Mouse (Mus musculus): Measurements from ENCODE around the gene Cap2. TPM values are rescaled to one million over a fixed set of nuclear protein-coding genes. Genes with fewer than 3 reads are reported as not detected.

Cap2 gene
- polyA plus RNA-seq, 1 experiment from 2014 or later = 6.6 TPM

DNA sequence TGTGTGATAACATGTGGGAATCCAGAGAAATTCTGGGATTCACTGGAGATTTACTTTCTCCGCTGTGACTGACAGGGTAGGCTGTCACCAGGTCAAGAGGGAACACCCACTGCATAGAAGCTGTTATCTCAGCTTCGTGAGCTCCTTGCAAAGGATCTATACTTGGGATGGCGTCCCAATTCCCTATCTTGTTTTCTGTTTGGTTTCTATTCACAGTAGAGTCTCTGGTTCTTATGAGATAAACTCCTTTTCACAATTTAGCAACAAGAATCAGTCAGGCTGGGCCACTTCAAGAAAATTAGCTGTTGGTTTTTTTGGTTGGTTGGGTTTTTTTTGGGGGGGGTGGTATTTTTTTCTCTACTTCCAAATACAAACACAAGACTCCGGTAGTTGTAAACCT is 7.2 kb downstream of the Cap2 start:
- 67% methylated on average over 4 of the region's 4 CpGs for WGBS
- ATAC-seq (ENCODE audit: low FRiP score, low TSS enrichment) = no peak
- TF ChIP-seq CTCF (IDR thresholded peaks at IDR 0.05; ENCODE audit: low read depth) (no peak), EP300 (optimal IDR thresholded peaks at IDR 0.05) (no peak)
- no peaks in the 10 kb centered on the region for H3K9me3 ChIP-seq (ENCODE audit: control insufficient read depth, low read length)
- H3K27ac ChIP-seq (replicated peaks) = no peak overlapping the region
- DNase-seq (ENCODE audit: low spot score) = no peak
- H3K36me3 ChIP-seq (ENCODE audit: control insufficient read depth, insufficient read depth, low read length) = no peaks in the 10 kb centered on the region
- no peak overlapping the region for H3K4me3 ChIP-seq (ENCODE audit: low read depth, low read length)
- no peak overlapping the region for H3K4me2 ChIP-seq (replicated peaks; ENCODE audit: low read depth)
- no peaks in the 10 kb centered on the region for H3K4me1 ChIP-seq (replicated peaks; ENCODE audit: control insufficient read depth, insufficient read depth)
- H3K9ac ChIP-seq (ENCODE audit: low read length) = no peak overlapping the region
- H3K27me3 ChIP-seq (ENCODE audit: control insufficient read depth, insufficient read depth, low read length) = no peaks in the 10 kb centered on the region

DNA sequence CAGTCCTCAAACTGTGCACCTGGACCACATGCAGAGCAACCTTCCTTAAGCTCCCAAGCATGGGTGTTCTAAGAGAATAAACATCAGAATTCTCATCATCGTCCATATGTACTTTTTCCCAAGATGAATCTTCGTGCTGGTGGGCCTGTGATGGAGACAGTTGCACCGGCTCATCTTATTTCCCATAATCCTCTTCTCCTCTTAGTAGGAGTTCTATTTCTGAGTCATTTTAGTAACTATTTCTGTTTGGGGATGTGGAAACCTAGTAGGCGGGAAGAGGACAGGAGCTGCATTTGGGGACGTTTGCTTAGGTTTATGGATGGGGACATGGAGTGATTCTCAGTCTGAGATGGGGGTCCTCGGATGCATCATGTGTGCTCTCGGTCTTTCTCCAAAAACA is 8.8 kb downstream of the Cap2 start:
- no peak overlapping the region for H3K4me2 ChIP-seq (replicated peaks; ENCODE audit: low read depth)
- H3K9ac ChIP-seq (ENCODE audit: low read length) = no peak overlapping the region
- no peaks in the 10 kb centered on the region for H3K27me3 ChIP-seq (ENCODE audit: control insufficient read depth, insufficient read depth, low read length)
- no peak for TF ChIP-seq EP300 (optimal IDR thresholded peaks at IDR 0.05)
- no peak for TF ChIP-seq CTCF (IDR thresholded peaks at IDR 0.05; ENCODE audit: low read depth)
- H3K9me3 ChIP-seq (ENCODE audit: control insufficient read depth, low read length) = no peaks in the 10 kb centered on the region
- no peak for ATAC-seq (ENCODE audit: low FRiP score, low TSS enrichment)
- 93% methylated on average over 7 of the region's 7 CpGs for WGBS
- no peak for DNase-seq (ENCODE audit: low spot score)
- no peaks in the 10 kb centered on the region for H3K36me3 ChIP-seq (ENCODE audit: control insufficient read depth, insufficient read depth, low read length)
- H3K4me3 ChIP-seq (ENCODE audit: low read depth, low read length) = no peak overlapping the region
- H3K27ac ChIP-seq (replicated peaks) = no peak overlapping the region
- no peaks in the 10 kb centered on the region for H3K4me1 ChIP-seq (replicated peaks; ENCODE audit: control insufficient read depth, insufficient read depth)

DNA sequence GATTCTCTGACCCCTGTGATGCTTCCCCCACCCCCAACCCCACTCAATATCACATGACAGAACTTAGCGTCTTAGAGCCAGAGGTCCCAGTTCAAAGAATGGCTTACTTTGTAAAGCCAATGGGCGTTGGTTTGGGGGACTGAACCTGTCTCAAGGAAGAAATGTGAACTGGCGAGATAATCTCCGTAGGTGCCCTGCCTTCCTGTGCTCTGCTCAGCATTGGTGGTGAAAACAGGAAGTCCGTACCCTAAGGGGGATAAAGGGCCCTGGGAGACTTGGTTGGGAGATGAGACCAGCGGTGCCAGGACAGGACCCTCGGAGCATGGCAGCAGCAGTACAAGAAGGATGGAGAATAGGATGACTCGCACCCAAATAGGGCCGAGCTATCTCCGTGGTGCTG is 12.8 kb downstream of the Cap2 start:
- DNase-seq (ENCODE audit: low spot score) (no peak), ATAC-seq (ENCODE audit: low FRiP score, low TSS enrichment) (no peak)
- no peak overlapping the region for H3K4me3 ChIP-seq (ENCODE audit: low read depth, low read length)
- H3K4me2 ChIP-seq (replicated peaks; ENCODE audit: low read depth) = no peak overlapping the region
- 88% methylated on average over 10 of the region's 10 CpGs for WGBS
- no peak overlapping the region for H3K27ac ChIP-seq (replicated peaks)
- no peaks in the 10 kb centered on the region for H3K27me3 ChIP-seq (ENCODE audit: control insufficient read depth, insufficient read depth, low read length)
- H3K9me3 ChIP-seq (ENCODE audit: control insufficient read depth, low read length) = no peaks in the 10 kb centered on the region
- TF ChIP-seq EP300 (optimal IDR thresholded peaks at IDR 0.05) (no peak), CTCF (IDR thresholded peaks at IDR 0.05; ENCODE audit: low read depth) (no peak)
- no peaks in the 10 kb centered on the region for H3K4me1 ChIP-seq (replicated peaks; ENCODE audit: control insufficient read depth, insufficient read depth)
- H3K9ac ChIP-seq (ENCODE audit: low read length) = no peak overlapping the region
- H3K36me3 ChIP-seq (ENCODE audit: control insufficient read depth, insufficient read depth, low read length) = no peaks in the 10 kb centered on the region

DNA sequence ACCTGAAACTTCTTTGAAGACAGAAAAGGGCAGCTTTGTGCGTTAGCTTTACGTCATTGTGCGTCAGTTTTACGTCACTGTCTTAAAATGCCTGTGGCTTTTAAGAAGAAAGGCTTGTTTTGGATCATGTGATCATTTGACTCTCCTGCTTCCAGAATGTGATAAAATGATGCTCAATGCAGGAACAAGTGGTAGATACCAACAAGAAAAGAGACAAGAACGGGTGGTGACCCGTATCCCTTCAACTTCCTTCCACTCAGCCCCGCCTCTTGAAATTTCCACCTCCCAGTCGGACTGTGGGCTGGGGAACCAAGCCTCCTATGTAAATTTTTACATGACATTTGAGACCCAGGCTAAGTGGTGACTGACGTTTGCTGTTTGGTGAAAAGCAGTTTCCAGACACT is 13.5 kb downstream of the Cap2 start:
- no peak for DNase-seq (ENCODE audit: low spot score)
- TF ChIP-seq EP300 (optimal IDR thresholded peaks at IDR 0.05) (no peak), CTCF (IDR thresholded peaks at IDR 0.05; ENCODE audit: low read depth) (no peak)
- Histone ChIP-seq H3K4me1 (replicated peaks; ENCODE audit: control insufficient read depth, insufficient read depth) (no peaks in the 10 kb centered on the region), H3K4me3 (ENCODE audit: low read depth, low read length) (no peak overlapping the region), H3K9ac (ENCODE audit: low read length) (no peak overlapping the region), H3K9me3 (ENCODE audit: control insufficient read depth, low read length) (no peaks in the 10 kb centered on the region), H3K27me3 (ENCODE audit: control insufficient read depth, insufficient read depth, low read length) (no peaks in the 10 kb centered on the region), H3K27ac (replicated peaks) (no peak overlapping the region), H3K4me2 (replicated peaks; ENCODE audit: low read depth) (no peak overlapping the region), H3K36me3 (ENCODE audit: control insufficient read depth, insufficient read depth, low read length) (no peaks in the 10 kb centered on the region)
- no peak for ATAC-seq (ENCODE audit: low FRiP score, low TSS enrichment)
- WGBS = 75% methylated on average over 9 of the region's 9 CpGs

DNA sequence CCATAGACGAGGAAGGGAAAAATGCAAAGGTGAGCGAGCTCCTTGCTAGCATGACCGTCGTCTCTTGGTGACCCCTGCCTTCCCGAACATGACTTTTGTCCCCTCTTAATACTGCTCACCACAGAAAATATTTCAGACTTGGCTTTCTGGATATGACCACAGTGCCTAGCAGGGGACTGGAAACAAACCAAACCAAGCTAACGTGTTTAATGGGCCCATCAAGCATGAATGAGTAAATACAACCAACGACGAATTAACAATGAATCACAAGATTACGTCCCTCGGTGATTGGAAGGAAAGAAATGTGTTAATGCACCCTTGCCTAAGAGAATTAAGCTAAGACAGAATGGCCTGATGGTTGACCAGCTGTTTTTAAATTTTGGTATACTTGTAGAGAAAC is 13.9 kb downstream of the Cap2 start:
- Histone ChIP-seq H3K4me1 (replicated peaks; ENCODE audit: control insufficient read depth, insufficient read depth) (no peaks in the 10 kb centered on the region), H3K4me2 (replicated peaks; ENCODE audit: low read depth) (no peak overlapping the region), H3K9ac (ENCODE audit: low read length) (no peak overlapping the region), H3K9me3 (ENCODE audit: control insufficient read depth, low read length) (no peaks in the 10 kb centered on the region), H3K27me3 (ENCODE audit: control insufficient read depth, insufficient read depth, low read length) (no peaks in the 10 kb centered on the region), H3K36me3 (ENCODE audit: control insufficient read depth, insufficient read depth, low read length) (no peaks in the 10 kb centered on the region), H3K4me3 (ENCODE audit: low read depth, low read length) (no peak overlapping the region), H3K27ac (replicated peaks) (no peak overlapping the region)
- 75% methylated on average over 10 of the region's 10 CpGs for WGBS
- DNase-seq (ENCODE audit: low spot score) (no peak), ATAC-seq (ENCODE audit: low FRiP score, low TSS enrichment) (no peak)
- no peak for TF ChIP-seq EP300 (optimal IDR thresholded peaks at IDR 0.05)
- TF ChIP-seq CTCF (IDR thresholded peaks at IDR 0.05; ENCODE audit: low read depth) = no peak

DNA sequence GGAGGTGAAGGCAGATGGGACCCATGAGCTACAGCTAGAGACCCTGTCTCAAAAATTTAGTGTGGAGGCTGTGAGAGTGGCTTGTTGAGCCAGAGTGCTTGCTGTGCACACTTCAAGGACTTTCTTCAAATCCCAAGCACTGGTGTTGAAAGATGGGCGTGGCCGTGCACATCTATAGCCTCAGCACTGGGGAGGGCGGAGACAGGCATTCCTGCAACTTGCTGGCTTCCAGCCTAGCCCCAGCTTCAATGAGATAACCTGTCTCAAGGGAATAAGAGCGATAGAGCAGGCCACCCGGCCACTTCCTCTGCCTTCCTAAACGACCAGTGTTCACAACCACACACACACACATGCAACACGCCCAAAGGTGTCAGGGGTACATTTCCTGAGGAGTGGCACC is 14.5 kb downstream of the Cap2 start:
- TF ChIP-seq CTCF (IDR thresholded peaks at IDR 0.05; ENCODE audit: low read depth) (no peak), EP300 (optimal IDR thresholded peaks at IDR 0.05) (no peak)
- H3K4me3 ChIP-seq (ENCODE audit: low read depth, low read length) = no peak overlapping the region
- no peak overlapping the region for H3K27ac ChIP-seq (replicated peaks)
- no peaks in the 10 kb centered on the region for H3K27me3 ChIP-seq (ENCODE audit: control insufficient read depth, insufficient read depth, low read length)
- no peak overlapping the region for H3K4me2 ChIP-seq (replicated peaks; ENCODE audit: low read depth)
- no peak overlapping the region for H3K9ac ChIP-seq (ENCODE audit: low read length)
- WGBS = 55% methylated on average over 7 of the region's 7 CpGs
- no peaks in the 10 kb centered on the region for H3K36me3 ChIP-seq (ENCODE audit: control insufficient read depth, insufficient read depth, low read length)
- H3K9me3 ChIP-seq (ENCODE audit: control insufficient read depth, low read length) = no peaks in the 10 kb centered on the region
- peak; percentile 35; the same call in 1 of the 2 replicates for ATAC-seq (ENCODE audit: low FRiP score, low TSS enrichment)
- peak; percentile 46 for DNase-seq (ENCODE audit: low spot score)
- H3K4me1 ChIP-seq (replicated peaks; ENCODE audit: control insufficient read depth, insufficient read depth) = no peaks in the 10 kb centered on the region
